Mouse (Mus musculus): ENCODE measurements around the gene Tsnax. TPM values are rescaled to one million over a fixed set of nuclear protein-coding genes. Genes with fewer than 3 reads are reported as not detected.
A peak's percentile ranks its signal among the peaks of the same experiment; 100 is the strongest.

The Tsnax gene
- polyA plus RNA-seq, 1 experiment from 2014 or later = 125 TPM

DNA sequence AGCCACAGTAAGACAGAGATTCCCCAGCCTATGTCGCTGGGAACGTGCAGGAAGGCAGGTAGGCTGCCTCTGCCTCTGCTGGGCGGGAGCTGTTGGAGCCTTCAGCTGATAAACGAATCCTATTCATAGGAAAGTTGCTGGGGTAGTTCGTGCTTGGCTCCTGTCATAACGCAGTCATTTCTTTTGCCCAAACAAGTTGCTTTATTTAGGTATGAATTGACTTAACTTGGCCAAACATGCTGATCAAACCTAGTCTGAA, 21.2 kb upstream of the Tsnax start:
- peak overlapping the region; percentile 24 for H3K4me3 ChIP-seq (replicated peaks)
- no peaks in the 10 kb centered on the region for H3K36me3 ChIP-seq
- peak overlapping the region; percentile 38 for H3K4me2 ChIP-seq (replicated peaks)
- peaks cover 9% of the 10 kb centered on the region; the same call in 1 of the 2 replicates for H3K4me1 ChIP-seq
- H3K27me3 ChIP-seq = no peaks in the 10 kb centered on the region; the same call in 1 of the 2 replicates
- H3K9me3 ChIP-seq (replicated peaks) = no peaks in the 10 kb centered on the region
- H3K9ac ChIP-seq = no peak overlapping the region
- WGBS = 22% methylated on average over 6 of the region's 6 CpGs
- no peak for ATAC-seq (ENCODE audit: insufficient number of reproducible peaks, low FRiP score, low TSS enrichment, low read depth)
- no peak overlapping the region for H3K27ac ChIP-seq (replicated peaks)

DNA sequence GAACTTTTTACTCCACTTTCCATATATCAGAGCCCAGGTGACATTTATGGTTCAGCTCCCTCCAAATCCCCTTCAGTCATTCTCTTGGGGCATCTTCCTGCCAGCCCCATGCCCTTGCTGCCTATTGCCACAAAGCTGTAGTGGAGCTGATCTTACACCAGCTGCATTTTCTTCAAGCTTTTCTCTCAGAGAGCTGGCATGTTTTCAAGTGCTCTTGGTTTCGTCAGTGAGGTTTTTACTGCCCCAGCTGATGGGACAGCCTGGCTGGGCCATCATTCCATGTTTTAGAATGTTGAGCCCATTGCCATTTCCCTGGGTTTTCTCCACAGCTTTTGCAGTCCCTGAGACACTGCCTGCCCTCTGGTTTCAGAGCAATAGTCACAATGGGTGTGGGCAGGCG, 17.0 kb upstream of the Tsnax start:
- no peak overlapping the region for H3K9ac ChIP-seq
- 0 out of 2 replicates have a peak, but pooled peaks cover 8% of the 10 kb centered on the region for H3K9me3 ChIP-seq (replicated peaks)
- ATAC-seq (ENCODE audit: insufficient number of reproducible peaks, low FRiP score, low TSS enrichment, low read depth) = no peak
- H3K4me3 ChIP-seq (replicated peaks) = no peak overlapping the region
- H3K4me1 ChIP-seq = peaks cover 9% of the 10 kb centered on the region; the same call in 1 of the 2 replicates
- H3K27me3 ChIP-seq = no peaks in the 10 kb centered on the region; the same call in 1 of the 2 replicates
- 68% methylated on average over 2 of the region's 2 CpGs for WGBS
- no peak overlapping the region for H3K27ac ChIP-seq (replicated peaks)
- H3K36me3 ChIP-seq = no peaks in the 10 kb centered on the region
- no peak overlapping the region for H3K4me2 ChIP-seq (replicated peaks)

DNA sequence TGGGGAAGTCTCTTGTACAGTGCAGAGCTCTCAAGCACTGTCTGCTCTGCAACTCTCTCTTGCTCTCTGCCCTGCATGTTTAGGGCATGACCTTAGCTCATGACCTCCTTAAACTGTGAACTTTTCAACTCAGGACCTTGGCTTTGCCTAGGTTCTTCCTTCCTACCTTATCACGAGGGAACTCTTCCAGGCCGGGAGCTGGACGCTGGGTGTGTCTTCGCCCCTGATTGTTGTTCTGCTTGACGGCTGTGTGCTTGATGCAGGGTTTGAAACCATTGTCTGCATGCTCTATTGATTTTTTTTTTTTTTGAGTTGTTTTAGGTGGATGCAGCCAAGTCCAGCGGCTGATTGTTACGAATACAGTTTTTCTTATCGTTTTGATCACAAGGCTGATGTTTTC, 11.3 kb downstream of the Tsnax start:
- Histone ChIP-seq H3K36me3 (peaks cover 60% of the 10 kb centered on the region), H3K4me2 (replicated peaks) (no peak overlapping the region), H3K9ac (no peak overlapping the region), H3K9me3 (replicated peaks) (no peaks in the 10 kb centered on the region), H3K4me1 (0 out of 2 replicates have a peak, but pooled peaks cover 8% of the 10 kb centered on the region), H3K27ac (replicated peaks) (no peak overlapping the region), H3K4me3 (replicated peaks) (no peak overlapping the region), H3K27me3 (no peaks in the 10 kb centered on the region)
- WGBS = 90% methylated on average over 8 of the region's 8 CpGs
- no peak for ATAC-seq (ENCODE audit: insufficient number of reproducible peaks, low FRiP score, low TSS enrichment, low read depth)

DNA sequence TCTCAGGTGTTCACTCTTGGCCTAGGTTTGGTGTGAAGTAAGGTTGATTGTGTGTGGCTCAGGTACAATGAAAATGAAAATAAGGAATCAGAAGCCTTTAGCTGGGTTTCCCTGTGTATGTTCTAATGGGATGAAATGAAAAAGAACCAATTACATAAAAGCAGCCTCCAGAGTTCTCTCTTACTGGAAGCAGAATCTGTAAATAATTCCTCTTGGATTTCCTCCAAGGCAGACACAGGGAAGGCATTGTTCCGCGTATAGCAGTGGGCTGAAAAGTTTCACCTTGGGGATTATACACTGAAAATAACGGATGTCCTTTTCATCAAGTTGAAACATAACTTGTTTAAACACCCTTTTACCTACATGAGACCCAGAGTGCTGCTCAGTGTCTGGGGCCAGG, 14.4 kb downstream of the Tsnax start:
- Histone ChIP-seq H3K9me3 (replicated peaks) (no peaks in the 10 kb centered on the region), H3K4me3 (replicated peaks) (no peak overlapping the region), H3K4me2 (replicated peaks) (no peak overlapping the region), H3K4me1 (0 out of 2 replicates have a peak, but pooled peaks cover 8% of the 10 kb centered on the region), H3K27me3 (no peaks in the 10 kb centered on the region), H3K27ac (replicated peaks) (0 out of 2 replicates have a peak overlapping the region, but pooled peaks have one; percentile 12), H3K36me3 (peaks cover 80% of the 10 kb centered on the region), H3K9ac (no peak overlapping the region)
- ATAC-seq (ENCODE audit: insufficient number of reproducible peaks, low FRiP score, low TSS enrichment, low read depth) = peak; percentile 29; the same call in 1 of the 2 replicates
- 47% methylated on average over 3 of the region's 3 CpGs for WGBS

DNA sequence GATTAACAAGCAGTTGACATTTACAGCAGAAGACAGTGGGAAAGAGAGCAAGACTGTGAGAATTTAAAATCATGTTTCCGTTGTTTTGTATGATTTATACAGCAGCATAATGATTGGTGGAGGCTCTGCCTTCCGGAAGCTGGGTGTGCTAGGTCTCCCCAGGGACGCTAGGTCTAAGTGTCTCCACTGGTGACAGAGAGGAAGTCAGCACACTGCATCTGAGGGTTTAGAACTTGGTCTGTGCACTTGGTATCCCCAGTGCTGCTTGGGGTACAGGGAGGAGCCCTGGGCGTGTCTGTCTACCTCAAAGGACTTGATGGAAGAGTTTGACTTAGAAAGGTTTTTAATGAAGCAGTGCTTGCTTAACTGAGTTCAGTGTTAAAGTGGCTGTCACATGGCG, 16.0 kb downstream of the Tsnax start:
- no peaks in the 10 kb centered on the region for H3K27me3 ChIP-seq
- H3K36me3 ChIP-seq = peaks cover 94% of the 10 kb centered on the region
- H3K4me1 ChIP-seq = 0 out of 2 replicates have a peak, but pooled peaks cover 8% of the 10 kb centered on the region
- no peak overlapping the region for H3K9ac ChIP-seq
- H3K4me3 ChIP-seq (replicated peaks) = no peak overlapping the region
- H3K9me3 ChIP-seq (replicated peaks) = no peaks in the 10 kb centered on the region
- WGBS = 95% methylated on average over 5 of the region's 5 CpGs
- H3K4me2 ChIP-seq (replicated peaks) = no peak overlapping the region
- no peak overlapping the region for H3K27ac ChIP-seq (replicated peaks)
- no peak for ATAC-seq (ENCODE audit: insufficient number of reproducible peaks, low FRiP score, low TSS enrichment, low read depth)

DNA sequence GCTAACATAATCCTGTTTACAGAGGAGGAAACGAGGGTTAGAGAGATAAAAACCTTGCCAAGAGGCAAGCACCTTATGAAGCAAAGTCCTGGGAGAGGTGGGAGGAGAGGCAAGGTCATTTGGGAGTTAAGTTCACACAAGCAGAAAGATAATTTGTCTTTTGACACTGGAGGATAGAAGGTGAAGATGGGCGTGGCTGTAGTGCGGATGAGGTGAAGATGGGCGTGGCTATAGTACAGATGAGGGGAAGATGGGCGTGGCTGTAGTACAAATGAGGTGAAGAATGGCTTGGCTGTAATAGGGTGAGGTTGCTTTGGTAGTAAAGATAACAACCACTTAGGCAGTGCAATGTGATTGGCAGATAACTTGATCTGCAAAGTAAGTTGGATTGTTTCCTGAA, 18.5 kb downstream of the Tsnax start:
- no peaks in the 10 kb centered on the region for H3K27me3 ChIP-seq
- WGBS = 85% methylated on average over 5 of the region's 5 CpGs
- no peak overlapping the region for H3K4me3 ChIP-seq (replicated peaks)
- no peak for ATAC-seq (ENCODE audit: insufficient number of reproducible peaks, low FRiP score, low TSS enrichment, low read depth)
- H3K4me2 ChIP-seq (replicated peaks) = no peak overlapping the region
- 0 out of 2 replicates have a peak, but pooled peaks cover 8% of the 10 kb centered on the region for H3K4me1 ChIP-seq
- peaks cover 73% of the 10 kb centered on the region for H3K36me3 ChIP-seq
- no peak overlapping the region for H3K9ac ChIP-seq
- H3K9me3 ChIP-seq (replicated peaks) = no peaks in the 10 kb centered on the region
- H3K27ac ChIP-seq (replicated peaks) = no peak overlapping the region

DNA sequence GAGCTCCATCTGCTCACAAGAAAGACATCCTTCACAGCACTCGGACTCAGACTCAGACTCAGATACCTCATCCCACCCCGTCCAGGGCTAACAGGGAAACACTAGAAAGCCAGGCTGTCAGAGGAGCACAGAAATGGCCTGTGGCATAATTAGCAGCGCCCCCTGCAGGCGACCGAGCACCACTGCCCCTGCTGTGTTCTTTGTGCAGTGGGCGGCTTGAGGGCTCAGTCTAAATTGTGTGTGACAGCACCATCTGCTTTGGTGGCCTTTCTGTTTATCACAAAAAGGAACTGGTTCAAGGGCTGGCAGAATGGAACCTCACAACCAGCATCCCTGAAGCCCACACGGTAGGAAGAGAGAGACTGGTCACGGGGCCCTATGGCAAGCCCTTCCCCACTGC, 21.9 kb downstream of the Tsnax start:
- Histone ChIP-seq H3K4me1 (no peaks in the 10 kb centered on the region), H3K36me3 (peaks cover 56% of the 10 kb centered on the region), H3K9ac (no peak overlapping the region), H3K27ac (replicated peaks) (no peak overlapping the region), H3K4me3 (replicated peaks) (no peak overlapping the region), H3K9me3 (replicated peaks) (no peaks in the 10 kb centered on the region), H3K27me3 (no peaks in the 10 kb centered on the region), H3K4me2 (replicated peaks) (no peak overlapping the region)
- 32% methylated on average over 8 of the region's 8 CpGs for WGBS
- ATAC-seq (ENCODE audit: insufficient number of reproducible peaks, low FRiP score, low TSS enrichment, low read depth) = no peak

DNA sequence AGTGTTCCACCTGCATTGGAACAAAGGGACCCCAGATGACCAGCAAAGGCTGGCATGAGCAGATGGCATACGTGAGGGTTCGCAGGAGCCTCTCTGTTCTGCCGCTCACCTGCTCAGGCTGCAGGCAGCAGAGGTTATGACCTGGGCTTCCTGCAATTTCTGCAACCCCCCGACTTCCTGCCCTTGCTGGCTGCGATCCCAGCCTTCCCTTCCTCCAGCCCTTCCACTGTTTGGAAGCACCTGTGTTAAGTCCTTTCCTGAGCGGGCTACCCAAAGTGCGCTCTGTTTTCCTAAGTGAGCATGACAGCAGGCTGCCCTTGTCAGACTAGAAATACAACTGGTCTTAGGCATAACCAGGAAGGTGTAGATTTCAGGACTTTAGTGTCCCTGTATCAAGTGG, 24.3 kb downstream of the Tsnax start:
- ATAC-seq (ENCODE audit: insufficient number of reproducible peaks, low FRiP score, low TSS enrichment, low read depth) = peak; percentile 22; the same call in 1 of the 2 replicates

DNA sequence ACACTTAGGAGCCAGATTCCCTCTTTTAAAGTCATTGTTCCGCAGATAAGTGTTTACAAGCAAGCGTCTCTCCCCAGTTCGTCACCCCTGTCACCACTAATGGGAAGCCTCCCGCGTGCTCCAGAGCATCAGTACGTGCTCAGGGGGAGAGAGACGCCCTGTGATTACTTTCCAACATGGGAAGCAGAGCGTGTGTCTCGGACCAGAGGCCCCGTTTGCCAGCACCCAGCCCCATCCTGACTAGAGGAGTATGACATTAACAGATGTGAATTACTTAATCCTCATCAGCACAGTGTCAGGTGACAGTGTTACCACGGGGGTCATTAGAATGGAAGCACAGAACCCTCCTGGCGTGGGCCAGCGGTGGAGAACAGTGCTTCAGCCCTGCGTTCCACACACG, 25.9 kb downstream of the Tsnax start:
- Histone ChIP-seq H3K27me3 (no peaks in the 10 kb centered on the region), H3K9ac (no peak overlapping the region), H3K27ac (replicated peaks) (no peak overlapping the region), H3K9me3 (replicated peaks) (no peaks in the 10 kb centered on the region), H3K4me2 (replicated peaks) (no peak overlapping the region), H3K4me3 (replicated peaks) (no peak overlapping the region), H3K36me3 (peaks cover 27% of the 10 kb centered on the region), H3K4me1 (peaks cover 28% of the 10 kb centered on the region)
- WGBS = 86% methylated on average over 15 of the region's 15 CpGs
- no peak for ATAC-seq (ENCODE audit: insufficient number of reproducible peaks, low FRiP score, low TSS enrichment, low read depth)

More for the DNA sequence above, 24.3 kb downstream of the Tsnax start:
- Histone ChIP-seq H3K4me3 (replicated peaks) (no peak overlapping the region), H3K27ac (replicated peaks) (no peak overlapping the region), H3K27me3 (no peaks in the 10 kb centered on the region), H3K4me2 (replicated peaks) (no peak overlapping the region), H3K9ac (no peak overlapping the region), H3K9me3 (replicated peaks) (no peaks in the 10 kb centered on the region), H3K4me1 (peaks cover 14% of the 10 kb centered on the region; the same call in 1 of the 2 replicates), H3K36me3 (peaks cover 44% of the 10 kb centered on the region)
- 62% methylated on average over 7 of the region's 7 CpGs for WGBS

DNA sequence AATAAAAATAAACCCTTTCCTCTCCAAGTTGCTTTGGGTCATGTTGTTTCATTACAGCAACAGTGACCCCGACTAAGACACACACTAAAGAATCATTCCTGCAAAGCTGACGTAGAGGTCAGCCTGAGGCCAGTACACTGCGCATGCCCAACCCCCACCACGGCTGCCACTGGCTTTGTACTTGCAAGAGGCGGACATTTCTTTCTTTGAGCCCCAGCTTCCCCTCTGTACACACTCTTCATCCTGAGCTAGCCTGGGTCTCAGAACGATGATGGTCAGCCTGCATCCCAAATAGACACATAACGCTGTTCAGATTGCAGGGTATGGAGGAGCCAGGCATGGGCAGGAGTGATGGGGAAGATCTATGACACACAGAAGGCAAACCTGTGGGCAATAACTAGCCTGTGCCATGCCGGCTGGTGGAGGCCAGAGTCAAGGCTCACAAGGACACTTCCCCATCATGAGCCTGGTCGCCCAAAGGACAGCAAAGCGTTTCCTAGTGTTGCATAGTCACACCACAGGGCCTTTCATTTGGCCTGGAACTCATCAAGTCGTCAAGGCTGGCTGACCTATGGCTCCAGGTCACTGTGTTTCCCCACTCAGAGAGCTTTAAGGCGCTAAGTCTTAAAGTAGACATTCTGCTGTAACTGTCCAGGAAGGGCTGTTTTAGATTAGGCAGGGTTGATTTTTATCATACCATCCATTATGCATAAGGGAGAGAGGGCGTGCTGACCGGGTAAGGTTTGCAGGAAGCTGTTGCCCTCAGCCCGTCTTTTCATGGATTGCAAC, 28.0 kb downstream of the Tsnax start:
- Histone ChIP-seq H3K4me3 (replicated peaks) (no peak overlapping the region), H3K27me3 (no peaks in the 10 kb centered on the region), H3K9me3 (replicated peaks) (no peaks in the 10 kb centered on the region), H3K9ac (no peak overlapping the region), H3K36me3 (peaks cover 23% of the 10 kb centered on the region), H3K27ac (replicated peaks) (peak overlapping the region; percentile 22; the same call in 1 of the 2 replicates), H3K4me2 (replicated peaks) (no peak overlapping the region), H3K4me1 (peaks cover 32% of the 10 kb centered on the region)
- no peak for ATAC-seq (ENCODE audit: insufficient number of reproducible peaks, low FRiP score, low TSS enrichment, low read depth)
- 48% methylated on average over 15 of the region's 15 CpGs for WGBS

DNA sequence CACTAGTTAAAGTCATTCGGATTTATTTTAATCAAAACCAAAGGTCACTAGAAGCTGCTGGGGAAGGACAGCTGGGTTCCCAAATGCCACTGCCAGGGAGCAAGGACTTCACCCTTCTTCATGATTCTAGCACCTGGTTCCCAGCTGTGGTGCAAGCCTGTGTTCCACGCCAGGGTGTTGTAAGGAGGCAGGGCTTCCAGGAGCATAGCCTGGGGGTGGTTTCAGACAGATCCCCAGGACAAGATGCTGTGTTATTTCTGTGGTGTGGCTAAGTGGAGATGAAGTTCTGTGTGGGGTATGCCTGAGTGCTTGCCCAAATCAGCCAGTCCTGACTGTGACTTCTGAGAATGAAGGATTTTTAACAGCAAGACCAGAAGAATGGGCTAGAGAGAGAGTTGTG, 28.7 kb downstream of the Tsnax start:
- no peak overlapping the region for H3K4me3 ChIP-seq (replicated peaks)
- H3K9ac ChIP-seq = no peak overlapping the region
- H3K4me2 ChIP-seq (replicated peaks) = no peak overlapping the region
- H3K4me1 ChIP-seq = peaks cover 32% of the 10 kb centered on the region
- peak overlapping the region; percentile 22; the same call in 1 of the 2 replicates for H3K27ac ChIP-seq (replicated peaks)
- H3K27me3 ChIP-seq = no peaks in the 10 kb centered on the region
- no peak for ATAC-seq (ENCODE audit: insufficient number of reproducible peaks, low FRiP score, low TSS enrichment, low read depth)
- peaks cover 23% of the 10 kb centered on the region for H3K36me3 ChIP-seq
- WGBS = 24% methylated on average over 2 of the region's 2 CpGs
- H3K9me3 ChIP-seq (replicated peaks) = no peaks in the 10 kb centered on the region

DNA sequence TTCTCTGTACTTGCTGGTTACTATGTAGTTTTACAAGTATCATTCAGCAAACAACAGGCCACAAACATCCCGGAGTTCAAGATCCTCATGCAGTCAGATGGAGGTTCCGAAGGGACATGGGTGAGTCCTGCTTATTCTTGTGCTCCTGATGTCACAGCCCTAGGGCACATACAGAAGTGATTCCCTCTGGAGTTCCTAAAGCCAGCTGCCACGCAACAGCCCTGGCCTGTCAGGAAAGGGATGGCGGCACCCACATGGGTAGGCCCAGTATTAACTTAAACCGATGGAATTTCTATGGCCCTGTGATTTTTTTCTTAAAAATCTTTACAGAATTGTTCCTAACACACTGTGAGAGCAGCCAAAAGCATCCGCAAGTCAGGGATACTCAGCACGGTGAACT, 30.6 kb downstream of the Tsnax start:
- H3K4me1 ChIP-seq = peaks cover 32% of the 10 kb centered on the region
- H3K4me2 ChIP-seq (replicated peaks) = no peak overlapping the region
- peak overlapping the region; percentile 60 for H3K27ac ChIP-seq (replicated peaks)
- no peak overlapping the region for H3K4me3 ChIP-seq (replicated peaks)
- peaks cover 18% of the 10 kb centered on the region for H3K36me3 ChIP-seq
- H3K9me3 ChIP-seq (replicated peaks) = no peaks in the 10 kb centered on the region
- ATAC-seq (ENCODE audit: insufficient number of reproducible peaks, low FRiP score, low TSS enrichment, low read depth) = no peak
- no peaks in the 10 kb centered on the region for H3K27me3 ChIP-seq
- 38% methylated on average over 7 of the region's 7 CpGs for WGBS
- H3K9ac ChIP-seq = no peak overlapping the region

Measured in embryonic facial prominence, embryonic 15.5 days (tissue).